Mouse (Mus musculus) lung, embryonic 14.5 days (tissue): ENCODE results near the gene Tox3. TPM values are rescaled to one million over a fixed set of nuclear protein-coding genes. Genes with fewer than 3 reads are reported as not detected.

Source experiments
- ATAC-seq: fragments of 200-750 bp; cut with Nextera tagmentation; 2 replicates; pipeline ENCODE4 v1.8.0; 2017; ENCODE audit warnings: mild to moderate bottlenecking, moderate TSS enrichment, moderate library complexity; ENCODE audit not compliant: insufficient read depth
- DNase-seq: peaks from one replicate; pipeline ENCODE4 v3.0.0-alpha.2; 2015
- H3K27ac ChIP-seq: fragments of 300-500 bp; sonication (generic); 2 replicates; pipeline ENCODE4 v1.5.1; 2014; ENCODE audit warnings: low read depth, mild to moderate bottlenecking, moderate library complexity
- H3K27me3 ChIP-seq: fragments of 300-500 bp; sonication (generic); 2 replicates; pipeline ENCODE4 v1.6.1; 2014; ENCODE audit warnings: low read length, control low read depth; ENCODE audit not compliant: insufficient read depth
- H3K36me3 ChIP-seq: fragments of 300-500 bp; sonication (generic); 2 replicates; pipeline ENCODE4 v1.6.1; 2014; ENCODE audit warnings: control low read depth; ENCODE audit not compliant: insufficient read depth
- H3K4me1 ChIP-seq: fragments of 300-500 bp; sonication (generic); 2 replicates; pipeline ENCODE4 v1.6.1; 2014; ENCODE audit warnings: antibody characterized with exemption, control low read depth; ENCODE audit not compliant: insufficient read depth
- H3K4me2 ChIP-seq: fragments of 300-500 bp; sonication (generic); 2 replicates; pipeline ENCODE4 v1.6.1; 2014; ENCODE audit warnings: mild to moderate bottlenecking
- H3K4me3 ChIP-seq: fragments of 300-500 bp; sonication (generic); 2 replicates; pipeline ENCODE4 v1.5.1; 2014; ENCODE audit warnings: low read depth, low read length
- H3K9ac ChIP-seq: fragments of 300-500 bp; sonication (generic); 2 replicates; pipeline ENCODE4 v1.6.1; 2014
- H3K9me3 ChIP-seq: fragments of 300-500 bp; sonication (generic); 2 replicates; pipeline ENCODE4 v1.6.1; 2016; ENCODE audit warnings: low read depth, low read length, control low read depth
- CTCF ChIP-seq: IDR thresholded peaks from 2 replicates; pipeline ENCODE4 v1.5.1; 2016; ENCODE audit warnings: antibody characterized with exemption, low read depth
- WGBS: fragments of 180-500 bp; shearing (Covaris S2); extraction: QIAGEN DNeasy Blood & Tissue Kit; methylation state at CpG from one replicate; pipeline ENCODE4 v1.1.7; 2014; 5-methylcytosine and 5-hydroxymethylcytosine counted together
- polyA plus RNA-seq: library from polyadenylated mRNA; unstranded; fragments of >200 nt; fragmentation: Nextera tagmentation; extraction: Ambion mirVana; gene quantifications from 2 replicates; pipeline ENCODE4 v1.2.1, GENCODE M21; 2014

The Tox3 gene
- polyA plus RNA-seq: 7.6 and 8.2 TPM in 2 replicates

- DNase-seq (peak; percentile 56), ATAC-seq (peak; percentile 58)
- 0 out of 2 replicates have a peak, but pooled peaks cover 4% of the 10 kb centered on the region for H3K27me3 ChIP-seq
- no peaks in the 10 kb centered on the region for H3K9me3 ChIP-seq
- peak within 1 kb of the TSS; percentile 79 for H3K9ac ChIP-seq
- H3K27ac ChIP-seq: peak within 1 kb of the TSS; percentile 77
- TF ChIP-seq CTCF: no peak
- H3K4me1 ChIP-seq: peaks cover 7% of the 10 kb centered on the region; the same call in 1 of the 2 replicates
- WGBS: 4% methylated on average over 33 of the region's 89 CpGs
- H3K36me3 ChIP-seq: no peaks in the 10 kb centered on the region
- peak within 1 kb of the TSS; percentile 65 for H3K4me3 ChIP-seq
- H3K4me2 ChIP-seq: peak within 1 kb of the TSS; percentile 82
Measured at GRCm38 (mm10) chr8:90348178-90348925, at the start of gene Tox3. Gene Tox3 (minus strand): TSS chr8:90348343.

GRCm38 (mm10) chr8:90392643-90393042 lies 44.5 kb upstream of the Tox3 start:
- Histone ChIP-seq H3K9ac (no peak overlapping the region), H3K27ac (no peak overlapping the region), H3K27me3 (no peaks in the 10 kb centered on the region), H3K4me2 (no peak overlapping the region), H3K4me1 (no peaks in the 10 kb centered on the region), H3K4me3 (no peak overlapping the region), H3K9me3 (no peaks in the 10 kb centered on the region), H3K36me3 (no peaks in the 10 kb centered on the region)
- ATAC-seq: no peak
- DNase-seq: no peak
- no peak for TF ChIP-seq CTCF
- 67% methylated on average over 2 of the region's 2 CpGs for WGBS

- H3K4me2 ChIP-seq: no peak overlapping the region
- DNase-seq: no peak
- no peak overlapping the region for H3K9ac ChIP-seq
- WGBS: 60% methylated on average over 3 of the region's 3 CpGs
- no peaks in the 10 kb centered on the region for H3K9me3 ChIP-seq
- TF ChIP-seq CTCF: no peak
- ATAC-seq: no peak
- no peak overlapping the region for H3K4me3 ChIP-seq
- no peak overlapping the region for H3K27ac ChIP-seq
- H3K27me3 ChIP-seq: no peaks in the 10 kb centered on the region
- no peaks in the 10 kb centered on the region for H3K4me1 ChIP-seq
- no peaks in the 10 kb centered on the region for H3K36me3 ChIP-seq
Measured at GRCm38 (mm10) chr8:90391483-90392074, 43.4 kb upstream of the Tox3 start.

- no peak for TF ChIP-seq CTCF
- Histone ChIP-seq H3K36me3 (no peaks in the 10 kb centered on the region), H3K4me3 (no peak overlapping the region), H3K9ac (no peak overlapping the region), H3K9me3 (no peaks in the 10 kb centered on the region), H3K4me1 (no peaks in the 10 kb centered on the region), H3K27ac (no peak overlapping the region), H3K4me2 (no peak overlapping the region), H3K27me3 (no peaks in the 10 kb centered on the region)
- DNase-seq (no peak), ATAC-seq (no peak)
- WGBS: 91% methylated on average over 1 of the region's 1 CpGs
Measured at GRCm38 (mm10) chr8:90390827-90391226, 42.7 kb upstream of the Tox3 start.

GRCm38 (mm10) chr8:90379064-90379463 lies 30.9 kb upstream of the Tox3 start:
- 84% methylated on average over 6 of the region's 6 CpGs for WGBS
- H3K9me3 ChIP-seq: no peaks in the 10 kb centered on the region
- no peak for ATAC-seq
- no peak overlapping the region for H3K4me2 ChIP-seq
- no peak overlapping the region for H3K9ac ChIP-seq
- no peak overlapping the region for H3K27ac ChIP-seq
- no peak overlapping the region for H3K4me3 ChIP-seq
- no peaks in the 10 kb centered on the region for H3K36me3 ChIP-seq
- no peaks in the 10 kb centered on the region for H3K27me3 ChIP-seq
- no peak for TF ChIP-seq CTCF
- H3K4me1 ChIP-seq: no peaks in the 10 kb centered on the region
- DNase-seq: no peak

GRCm38 (mm10) chr8:90378036-90378435 lies 29.9 kb upstream of the Tox3 start:
- H3K4me3 ChIP-seq: no peak overlapping the region
- H3K27me3 ChIP-seq: no peaks in the 10 kb centered on the region
- H3K4me1 ChIP-seq: no peaks in the 10 kb centered on the region
- no peak overlapping the region for H3K4me2 ChIP-seq
- H3K36me3 ChIP-seq: no peaks in the 10 kb centered on the region
- no peak overlapping the region for H3K9ac ChIP-seq
- WGBS: 88% methylated on average over 3 of the region's 3 CpGs
- TF ChIP-seq CTCF: no peak
- H3K27ac ChIP-seq: no peak overlapping the region
- no peak for ATAC-seq
- DNase-seq: no peak
- H3K9me3 ChIP-seq: no peaks in the 10 kb centered on the region

GRCm38 (mm10) chr8:90371611-90372222 lies 23.6 kb upstream of the Tox3 start:
- Histone ChIP-seq H3K9ac (no peak overlapping the region), H3K9me3 (no peaks in the 10 kb centered on the region), H3K4me1 (no peaks in the 10 kb centered on the region), H3K27ac (no peak overlapping the region), H3K4me2 (no peak overlapping the region), H3K4me3 (no peak overlapping the region), H3K36me3 (no peaks in the 10 kb centered on the region), H3K27me3 (no peaks in the 10 kb centered on the region)
- TF ChIP-seq CTCF: no peak
- 72% methylated on average over 10 of the region's 10 CpGs for WGBS
- ATAC-seq (no peak), DNase-seq (no peak)
